Mouse (Mus musculus): ENCODE data around the gene Parp4.

- no peak for TF ChIP-seq CTCF (IDR thresholded peaks at IDR 0.05; ENCODE audit: low read depth)
- no peak for TF ChIP-seq EP300 (IDR thresholded peaks at IDR 0.05; ENCODE audit: low read depth)
Measured at GRCm38 (mm10) chr14:56705687-56706086, 130.3 kb downstream of the Parp4 start.
